Mouse (Mus musculus) kidney, embryonic 15.5 days (tissue): ENCODE measurements around the gene Zfp879. TPM values are rescaled to one million over a fixed set of nuclear protein-coding genes. Genes with fewer than 3 reads are reported as not detected.

Experiments used
- ATAC-seq: fragments of 200-750 bp; cut with Nextera tagmentation; replicated peaks from 2 replicates; pipeline ENCODE4 v1.8.0; 2017; ENCODE audit warnings: moderate TSS enrichment; ENCODE audit not compliant: low FRiP score
- H3K27ac ChIP-seq: fragments of 300-500 bp; sonication (generic); 2 replicates; pipeline ENCODE4 v1.5.1; 2015; ENCODE audit warnings: mild to moderate bottlenecking, inconsistent platforms
- H3K27me3 ChIP-seq: fragments of 300-500 bp; sonication (generic); 2 replicates; pipeline ENCODE4 v1.6.1; 2015; ENCODE audit warnings: inconsistent platforms
- H3K36me3 ChIP-seq: fragments of 300-500 bp; sonication (generic); 2 replicates; pipeline ENCODE4 v1.6.1; 2015; ENCODE audit warnings: inconsistent platforms
- H3K4me1 ChIP-seq: fragments of 300-500 bp; sonication (generic); 2 replicates; pipeline ENCODE4 v1.6.1; 2015; ENCODE audit warnings: inconsistent platforms
- H3K4me2 ChIP-seq: fragments of 300-500 bp; sonication (generic); 2 replicates; pipeline ENCODE4 v1.6.1; 2015; ENCODE audit warnings: moderate library complexity, mild to moderate bottlenecking, inconsistent platforms
- H3K4me3 ChIP-seq: fragments of 300-500 bp; sonication (generic); replicated peaks from 2 replicates; pipeline ENCODE4 v1.5.1; 2015; ENCODE audit warnings: mild to moderate bottlenecking, inconsistent platforms
- H3K9ac ChIP-seq: fragments of 300-500 bp; sonication (generic); 2 replicates; pipeline ENCODE4 v1.6.1; 2015; ENCODE audit warnings: mild to moderate bottlenecking, inconsistent platforms
- H3K9me3 ChIP-seq: fragments of 300-500 bp; sonication (generic); replicated peaks from 2 replicates; pipeline ENCODE4 v1.6.1; 2016; ENCODE audit warnings: inconsistent platforms
- WGBS: fragments of 180-500 bp; shearing (Covaris S2); methylation state at CpG from one replicate; pipeline ENCODE4 v1.1.7; 2015; ENCODE audit warnings: mixed read lengths; 5-methylcytosine and 5-hydroxymethylcytosine counted together
- polyA plus RNA-seq: library from polyadenylated mRNA; unstranded; fragments of >200 nt; fragmentation: Nextera tagmentation; extraction: Ambion mirVana; gene quantifications from 2 replicates; pipeline ENCODE4 v1.2.1, GENCODE M21; 2015

Gene Zfp879
- 0.76 and 0.91 TPM in 2 replicates for polyA plus RNA-seq

- H3K36me3 ChIP-seq, result no peaks in the 10 kb centered on the region
- ATAC-seq, result peak; percentile 97
- peak within 1 kb of the TSS; percentile 80 for H3K27ac ChIP-seq
- H3K4me3 ChIP-seq, result peak within 1 kb of the TSS; percentile 46
- no peaks in the 10 kb centered on the region for H3K27me3 ChIP-seq
- H3K9ac ChIP-seq, result peak within 1 kb of the TSS; percentile 54
- H3K9me3 ChIP-seq, result no peaks in the 10 kb centered on the region
- peak within 1 kb of the TSS; percentile 64 for H3K4me2 ChIP-seq
- peaks cover 12% of the 10 kb centered on the region for H3K4me1 ChIP-seq
- WGBS, result 15% methylated on average over 22 of the region's 22 CpGs
These were observed at the start of gene Zfp879 for GRCm38 (mm10) chr11:50841023-50841735. Gene Zfp879, minus strand, starts transcription at chr11:50841552.

- peaks cover 21% of the 10 kb centered on the region for H3K36me3 ChIP-seq
- H3K4me3 ChIP-seq, result peak within 1 kb of the TSS; percentile 54
- WGBS, result 6% methylated on average over 26 of the region's 26 CpGs
These were observed 46.2 kb upstream of the Zfp879 start, which contains the start of gene Zfp454 for GRCm38 (mm10) chr11:50887390-50888128. Gene Zfp454, minus strand, starts transcription at chr11:50887651.

GRCm38 (mm10) chr11:50886933-50887293 is 45.6 kb upstream of the Zfp879 start:
- Histone ChIP-seq H3K9ac (peak overlapping the region; percentile 51), H3K36me3 (peaks cover 27% of the 10 kb centered on the region), H3K27ac (peak overlapping the region; percentile 79), H3K4me2 (peak overlapping the region; percentile 79), H3K9me3 (no peaks in the 10 kb centered on the region), H3K27me3 (no peaks in the 10 kb centered on the region), H3K4me3 (peak overlapping the region; percentile 54), H3K4me1 (peaks cover 8% of the 10 kb centered on the region)
- peak; percentile 46; the same call in 1 of the 2 replicates for ATAC-seq
- WGBS, result 6% methylated on average over 10 of the region's 10 CpGs

More at GRCm38 (mm10) chr11:50887390-50888128, 46.2 kb upstream of the Zfp879 start, which contains the start of gene Zfp454:
- peak within 1 kb of the TSS; percentile 79 for H3K4me2 ChIP-seq
- H3K9me3 ChIP-seq, result no peaks in the 10 kb centered on the region
- H3K27ac ChIP-seq, result peak within 1 kb of the TSS; percentile 79
- peak; percentile 96 for ATAC-seq
- no peaks in the 10 kb centered on the region for H3K27me3 ChIP-seq
- peaks cover 8% of the 10 kb centered on the region for H3K4me1 ChIP-seq
- H3K9ac ChIP-seq, result peak within 1 kb of the TSS; percentile 51

- Histone ChIP-seq H3K27me3 (no peaks in the 10 kb centered on the region), H3K9me3 (no peaks in the 10 kb centered on the region), H3K4me2 (peak overlapping the region; percentile 79), H3K36me3 (peaks cover 30% of the 10 kb centered on the region), H3K4me3 (peak overlapping the region; percentile 54), H3K4me1 (peaks cover 8% of the 10 kb centered on the region), H3K27ac (no peak overlapping the region), H3K9ac (peak overlapping the region; percentile 51)
- 36% methylated on average over 8 of the region's 8 CpGs for whole genome bisulfite sequencing
- 0 out of 2 replicates have a peak, but pooled peaks have one; percentile 10 for ATAC-seq
These were observed 45.0 kb upstream of the Zfp879 start for GRCm38 (mm10) chr11:50886231-50886932.

GRCm38 (mm10) chr11:50883756-50884155 is 42.4 kb upstream of the Zfp879 start:
- Histone ChIP-seq H3K36me3 (peaks cover 54% of the 10 kb centered on the region), H3K4me1 (peaks cover 8% of the 10 kb centered on the region), H3K4me3 (no peak overlapping the region), H3K4me2 (no peak overlapping the region), H3K9ac (no peak overlapping the region), H3K27me3 (no peaks in the 10 kb centered on the region), H3K9me3 (no peaks in the 10 kb centered on the region), H3K27ac (no peak overlapping the region)
- ATAC-seq, result no peak
- 83% methylated on average over 3 of the region's 3 CpGs for WGBS

- Histone ChIP-seq H3K9me3 (peaks cover 14% of the 10 kb centered on the region), H3K9ac (no peak overlapping the region), H3K4me1 (no peaks in the 10 kb centered on the region), H3K27ac (no peak overlapping the region), H3K36me3 (peaks cover 85% of the 10 kb centered on the region), H3K4me3 (no peak overlapping the region), H3K4me2 (no peak overlapping the region), H3K27me3 (no peaks in the 10 kb centered on the region)
- ATAC-seq, result no peak
- WGBS, result 89% methylated on average over 3 of the region's 3 CpGs
These were observed 37.3 kb upstream of the Zfp879 start for GRCm38 (mm10) chr11:50878641-50879040.

GRCm38 (mm10) chr11:50850989-50851601 is 9.7 kb upstream of the Zfp879 start:
- Histone ChIP-seq H3K27ac (no peak overlapping the region), H3K36me3 (no peaks in the 10 kb centered on the region), H3K9ac (no peak overlapping the region), H3K27me3 (peaks cover 65% of the 10 kb centered on the region), H3K4me3 (peak overlapping the region; percentile 48), H3K4me1 (peaks cover 32% of the 10 kb centered on the region), H3K9me3 (no peaks in the 10 kb centered on the region), H3K4me2 (peak overlapping the region; percentile 90)
- peak; percentile 67; the same call in 1 of the 2 replicates for ATAC-seq
- under 1% methylated on average over 72 of the region's 72 CpGs for WGBS

GRCm38 (mm10) chr11:50850177-50850735 is 8.9 kb upstream of the Zfp879 start, which contains the start of gene Grm6:
Gene Grm6, plus strand, starts transcription at chr11:50850685.
- H3K36me3 ChIP-seq, result no peaks in the 10 kb centered on the region
- H3K27me3 ChIP-seq, result peaks cover 65% of the 10 kb centered on the region
- H3K27ac ChIP-seq, result no peak within 1 kb of the TSS
- peak within 1 kb of the TSS; percentile 90 for H3K4me2 ChIP-seq
- ATAC-seq, result no peak
- H3K4me1 ChIP-seq, result peaks cover 32% of the 10 kb centered on the region
- WGBS, result 1% methylated on average over 11 of the region's 11 CpGs
- H3K9me3 ChIP-seq, result no peaks in the 10 kb centered on the region
- H3K9ac ChIP-seq, result no peak within 1 kb of the TSS
- peak within 1 kb of the TSS; percentile 48 for H3K4me3 ChIP-seq

GRCm38 (mm10) chr11:50849310-50849709 is 8.0 kb upstream of the Zfp879 start:
- WGBS, result 2% methylated on average over 10 of the region's 10 CpGs

GRCm38 (mm10) chr11:50848520-50849137 is 7.3 kb upstream of the Zfp879 start:
- peaks cover 65% of the 10 kb centered on the region for H3K27me3 ChIP-seq

More at GRCm38 (mm10) chr11:50849310-50849709, 8.0 kb upstream of the Zfp879 start:
- H3K27me3 ChIP-seq, result peaks cover 65% of the 10 kb centered on the region
- ATAC-seq, result no peak
- H3K36me3 ChIP-seq, result no peaks in the 10 kb centered on the region
- no peak overlapping the region for H3K9ac ChIP-seq
- H3K4me1 ChIP-seq, result peaks cover 32% of the 10 kb centered on the region
- peak overlapping the region; percentile 90; the same call in 1 of the 2 replicates for H3K4me2 ChIP-seq
- H3K4me3 ChIP-seq, result 0 out of 2 replicates have a peak overlapping the region, but pooled peaks have one; percentile 48
- no peaks in the 10 kb centered on the region for H3K9me3 ChIP-seq
- H3K27ac ChIP-seq, result no peak overlapping the region

GRCm38 (mm10) chr11:50847047-50847446 is 5.7 kb upstream of the Zfp879 start:
- no peak overlapping the region for H3K4me2 ChIP-seq
- 67% methylated on average over 5 of the region's 5 CpGs for WGBS
- peaks cover 32% of the 10 kb centered on the region for H3K4me1 ChIP-seq
- no peaks in the 10 kb centered on the region for H3K9me3 ChIP-seq
- no peak overlapping the region for H3K27ac ChIP-seq
- H3K9ac ChIP-seq, result no peak overlapping the region
- H3K4me3 ChIP-seq, result no peak overlapping the region
- no peaks in the 10 kb centered on the region for H3K36me3 ChIP-seq
- H3K27me3 ChIP-seq, result peaks cover 50% of the 10 kb centered on the region
- ATAC-seq, result no peak

More at GRCm38 (mm10) chr11:50848520-50849137, 7.3 kb upstream of the Zfp879 start:
- no peak overlapping the region for H3K4me2 ChIP-seq
- no peak overlapping the region for H3K9ac ChIP-seq
- 37% methylated on average over 3 of the region's 3 CpGs for WGBS
- no peak for ATAC-seq
- H3K27ac ChIP-seq, result no peak overlapping the region
- H3K4me3 ChIP-seq, result no peak overlapping the region
- H3K36me3 ChIP-seq, result no peaks in the 10 kb centered on the region
- peaks cover 32% of the 10 kb centered on the region for H3K4me1 ChIP-seq
- H3K9me3 ChIP-seq, result no peaks in the 10 kb centered on the region
